Mouse (Mus musculus): ENCODE results near the gene Dock2. TPM values are rescaled to one million over a fixed set of nuclear protein-coding genes. Genes with fewer than 3 reads are reported as not detected.

Dock2 gene
- total and polyA plus RNA-seq, 3 experiments, result 79.6 to 151 (median 133) TPM

DNA sequence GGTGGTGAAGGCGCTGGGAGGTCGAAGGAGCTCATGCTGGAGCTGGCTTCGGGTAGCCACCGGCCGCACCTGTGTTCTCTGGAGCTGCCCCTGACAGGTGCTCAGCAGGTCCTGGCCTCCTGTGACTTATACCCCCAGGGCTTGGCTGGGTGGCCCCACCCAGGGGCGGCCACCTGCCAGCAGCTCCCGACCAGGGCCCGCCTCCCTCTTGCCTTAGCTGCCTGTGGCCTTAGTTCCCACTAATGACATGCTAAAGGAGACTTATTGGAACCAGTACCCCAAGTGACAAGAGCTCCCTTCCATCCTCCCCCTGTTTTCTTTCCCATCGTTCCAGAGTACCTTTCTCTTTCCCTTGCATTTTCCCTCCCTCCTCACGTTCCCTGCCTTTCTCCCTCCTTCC lies 575.7 kb downstream of the Dock2 start, which contains the start of gene Foxi1:
TSS of gene Foxi1 (minus strand) at position 101 of the 400 bp plus-strand sequence.
- Histone ChIP-seq H3K4me1 (ENCODE audit: control insufficient read depth in 1 of 2, insufficient read depth in 2 of 2) (peaks cover 10 to 16% of the 10 kb centered on the region in 2 experiments), H3K4me3 (replicated peaks in 1 of 3; ENCODE audit: low read depth in 2 of 3, low read length in 2 of 3, poor library complexity in 1 of 3) (no peak within 1 kb of the TSS), H3K9ac (ENCODE audit: insufficient read depth, low read depth) (no peak within 1 kb of the TSS), H3K27ac (ENCODE audit: insufficient read depth, low read depth) (no peak within 1 kb of the TSS), H3K4me2 (ENCODE audit: insufficient read depth, low read depth, poor library complexity, severe bottlenecking) (no peak within 1 kb of the TSS), H3K9me3 (replicated peaks; ENCODE audit: low read length) (no peaks in the 10 kb centered on the region), H3K27me3 (replicated peaks) (peaks cover 2% of the 10 kb centered on the region), H3K36me3 (replicated peaks in 1 of 2; ENCODE audit: control insufficient read depth in 1 of 2, insufficient read depth in 1 of 2, low read length in 1 of 2) (no peaks in the 10 kb centered on the region), H3K79me2 (replicated peaks; ENCODE audit: control insufficient read depth, extremely low read depth, insufficient read depth, poor library complexity, severe bottlenecking) (no peaks in the 10 kb centered on the region)
- dilution Hi-C loops (cut with MboI; ENCODE audit: extremely low pct_ligation_motif_present, extremely low pct_unique_long_range_greater_than_20kb, low sequenced_read_pairs), result no loop called here
- in situ Hi-C loops (cut with MboI; ENCODE audit: low pct_ligation_motif_present, low pct_unique_long_range_greater_than_20kb, low sequenced_read_pairs), result loop anchor here (25.0 kb wide), 1 partner anchor 246 kb away; the partner anchor contains the start of gene Kcnmb1
- no peak for TF ChIP-seq JUND (conservative IDR thresholded peaks at IDR 0.05; ENCODE audit: low read depth, low read length)
- no peak for TF ChIP-seq MYC (IDR thresholded peaks at IDR 0.05; ENCODE audit: low read depth, low read length)
- TF ChIP-seq ZMIZ1 (IDR thresholded peaks at IDR 0.05; ENCODE audit: low read depth, low read length), result no peak
- TF ChIP-seq SMC3 (IDR thresholded peaks at IDR 0.05; ENCODE audit: low read depth, low read length), result no peak
- no peak for TF ChIP-seq PAX5 (IDR thresholded peaks at IDR 0.05; ENCODE audit: low read length)
- no peak for TF ChIP-seq RCOR1 (conservative IDR thresholded peaks at IDR 0.05; ENCODE audit: low read depth, low read length)
- TF ChIP-seq MEF2A (IDR thresholded peaks at IDR 0.05; ENCODE audit: borderline replicate concordance, low read depth, low read length), result no peak
- no peak for TF ChIP-seq RAD21 (IDR thresholded peaks at IDR 0.05; ENCODE audit: low read depth, low read length)
- TF ChIP-seq POLR2A (IDR thresholded peaks at IDR 0.05; ENCODE audit: low read depth, low read length), result no peak
- TF ChIP-seq CTCF (conservative IDR thresholded peaks at IDR 0.05 in 1 of 2, IDR thresholded peaks at IDR 0.05 in 1 of 2; ENCODE audit: low read depth in 2 of 2, low read length in 2 of 2), result no peak
- TF ChIP-seq EP300 (IDR thresholded peaks at IDR 0.05; ENCODE audit: low read length), result no peak
- TF ChIP-seq CHD1 (IDR thresholded peaks at IDR 0.05; ENCODE audit: low read depth, low read length), result no peak
- TF ChIP-seq ETS1 (conservative IDR thresholded peaks at IDR 0.05; ENCODE audit: low read depth, low read length), result no peak
- no peak for TF ChIP-seq NELFE (IDR thresholded peaks at IDR 0.05; ENCODE audit: low read depth, low read length)
- no peak for TF ChIP-seq ZC3H11A (IDR thresholded peaks at IDR 0.05; ENCODE audit: low read depth, low read length)
- TF ChIP-seq POLR2AphosphoS2 (IDR thresholded peaks at IDR 0.05; ENCODE audit: low read depth, low read length), result no peak
- TF ChIP-seq ELF1 (IDR thresholded peaks at IDR 0.05; ENCODE audit: low read depth, low read length), result no peak
- DNase-seq (ENCODE audit: extremely low read depth), result no peak

- H3K36me3 ChIP-seq (replicated peaks in 1 of 2; ENCODE audit: control insufficient read depth in 1 of 2, insufficient read depth in 1 of 2, low read length in 1 of 2), result no peaks in the 10 kb centered on the region
- DNase-seq (ENCODE audit: extremely low read depth), result no peak
- dilution Hi-C loops (cut with MboI; ENCODE audit: extremely low pct_ligation_motif_present, extremely low pct_unique_long_range_greater_than_20kb, low sequenced_read_pairs) (no loop called here), in situ Hi-C loops (cut with MboI; ENCODE audit: low pct_ligation_motif_present, low pct_unique_long_range_greater_than_20kb, low sequenced_read_pairs) (loop anchor here (5.0 to 25.0 kb wide), 2 partner anchors 50 to 240 kb away; partner anchors contain the start of gene Kcnmb1)
- peaks cover 8 to 10% of the 10 kb centered on the region in 2 experiments for H3K4me1 ChIP-seq (ENCODE audit: control insufficient read depth in 1 of 2, insufficient read depth in 2 of 2)
- H3K4me2 ChIP-seq (ENCODE audit: insufficient read depth, low read depth, poor library complexity, severe bottlenecking), result no peak overlapping the region
- H3K4me3 ChIP-seq (replicated peaks in 1 of 3; ENCODE audit: low read depth in 2 of 3, low read length in 2 of 3, poor library complexity in 1 of 3), result no peak overlapping the region
- peaks cover 4% of the 10 kb centered on the region for H3K27me3 ChIP-seq (replicated peaks)
- no peaks in the 10 kb centered on the region for H3K9me3 ChIP-seq (replicated peaks; ENCODE audit: low read length)
- H3K9ac ChIP-seq (ENCODE audit: insufficient read depth, low read depth), result no peak overlapping the region
- no peak for TF ChIP-seq CHD1 (IDR thresholded peaks at IDR 0.05; ENCODE audit: low read depth, low read length)
- no peak for TF ChIP-seq BHLHE40 (IDR thresholded peaks at IDR 0.05; ENCODE audit: low read depth, low read length)
- TF ChIP-seq CTCF (conservative IDR thresholded peaks at IDR 0.05 in 1 of 2, IDR thresholded peaks at IDR 0.05 in 1 of 2; ENCODE audit: low read depth in 2 of 2, low read length in 2 of 2), result no peak
- no peak for TF ChIP-seq CHD2 (IDR thresholded peaks at IDR 0.05; ENCODE audit: low read length)
- no peak for TF ChIP-seq NRF1 (IDR thresholded peaks at IDR 0.05; ENCODE audit: low read depth, low read length)
- no peak for TF ChIP-seq MYC (IDR thresholded peaks at IDR 0.05; ENCODE audit: low read depth, low read length)
- TF ChIP-seq POLR2A (IDR thresholded peaks at IDR 0.05; ENCODE audit: low read depth, low read length), result no peak
- TF ChIP-seq SIN3A (IDR thresholded peaks at IDR 0.05; ENCODE audit: low read length), result no peak
- TF ChIP-seq ELF1 (IDR thresholded peaks at IDR 0.05; ENCODE audit: low read depth, low read length), result no peak
- TF ChIP-seq E2F4 (IDR thresholded peaks at IDR 0.05; ENCODE audit: insufficient replicate concordance, low read depth, low read length), result no peak
- TF ChIP-seq RAD21 (IDR thresholded peaks at IDR 0.05; ENCODE audit: low read depth, low read length), result no peak
- no peak for TF ChIP-seq ZC3H11A (IDR thresholded peaks at IDR 0.05; ENCODE audit: low read depth, low read length)
- H3K27ac ChIP-seq (ENCODE audit: insufficient read depth, low read depth), result no peak overlapping the region
- no peaks in the 10 kb centered on the region for H3K79me2 ChIP-seq (replicated peaks; ENCODE audit: control insufficient read depth, extremely low read depth, insufficient read depth, poor library complexity, severe bottlenecking)
Observed at GRCm38 (mm10) chr11:34202769-34203168, 580.9 kb downstream of the Dock2 start.
